Mouse (Mus musculus) v-Abl transformed pro-B cells (cell line): ENCODE results near the gene Eif5b.

Experiments
- in situ Hi-C, 2 experiments: fragments of 400-800 bp; cut with MboI; formaldehyde crosslinking; loops; one replicate each; pipeline ENCODE4 v1.15.1; 2025; ENCODE audit not compliant: unreplicated experiment in 2 of 2

Eif5b gene

GRCm38 (mm10) chr1:37997867-37998266 is at the start of gene Eif5b, which contains the start of gene Txndc9:
Gene Eif5b (plus strand): TSS chr1:37998010.
Gene Txndc9 (minus strand): TSS chr1:37997893.
- in situ Hi-C loops: loop anchor here (5.0 to 25.0 kb wide), 4 partner anchors 106 to 561 kb away; partner anchors contain the start of genes Coa5 (in 1 of the 2), Mitd1 (in 1 of the 2), Mrpl30 (in 1 of the 2) and Unc50 (in 1 of the 2)

GRCm38 (mm10) chr1:37948906-37949305 is 48.9 kb upstream of the Eif5b start:
- in situ Hi-C loops: no loop called here

- in situ Hi-C loops: no loop called here
Measured at GRCm38 (mm10) chr1:37954786-37955185, 43.0 kb upstream of the Eif5b start.

GRCm38 (mm10) chr1:37955251-37955650 is 42.6 kb upstream of the Eif5b start:
- in situ Hi-C loops: no loop called here

- in situ Hi-C loops: no loop called here
Measured at GRCm38 (mm10) chr1:37956690-37957431, 40.9 kb upstream of the Eif5b start.

GRCm38 (mm10) chr1:37957659-37958058 is 40.2 kb upstream of the Eif5b start, which contains the start of gene Lyg1:
Gene Lyg1 (minus strand): TSS chr1:37957759.
- in situ Hi-C loops: no loop called here

- in situ Hi-C loops: no loop called here
Measured at GRCm38 (mm10) chr1:37958516-37958915, 39.3 kb upstream of the Eif5b start.

GRCm38 (mm10) chr1:37959486-37959885 is 38.3 kb upstream of the Eif5b start:
- in situ Hi-C loops: no loop called here

- in situ Hi-C loops: no loop called here
Measured at GRCm38 (mm10) chr1:37965571-37965970, 32.2 kb upstream of the Eif5b start.

GRCm38 (mm10) chr1:37968746-37969145 is 29.1 kb upstream of the Eif5b start:
- in situ Hi-C loops: no loop called here

- in situ Hi-C loops: no loop called here
Measured at GRCm38 (mm10) chr1:37971520-37971919, 26.3 kb upstream of the Eif5b start.

GRCm38 (mm10) chr1:37976666-37977065 is 21.1 kb upstream of the Eif5b start:
- in situ Hi-C loops: loop anchor here in 1 of 2 experiments (25.0 kb wide), 2 partner anchors 289 to 539 kb away; partner anchors contain the start of genes Coa5 and Unc50

GRCm38 (mm10) chr1:37977303-37977702 is 20.5 kb upstream of the Eif5b start:
- in situ Hi-C loops: loop anchor here in 1 of 2 experiments (25.0 kb wide), 2 partner anchors 290 to 540 kb away; partner anchors contain the start of genes Coa5 and Unc50

GRCm38 (mm10) chr1:37984326-37984725 is 13.5 kb upstream of the Eif5b start:
- in situ Hi-C loops: loop anchor here (10.0 to 25.0 kb wide), 3 partner anchors 297 to 547 kb away; partner anchors contain the start of genes Coa5 (in 1 of the 2) and Unc50 (in 1 of the 2)

- in situ Hi-C loops: loop anchor here (5.0 to 25.0 kb wide), 4 partner anchors 89 to 549 kb away; partner anchors contain the start of genes Coa5 (in 1 of the 2) and Unc50 (in 1 of the 2)
Measured at GRCm38 (mm10) chr1:37985764-37986323, 12.0 kb upstream of the Eif5b start.

GRCm38 (mm10) chr1:37987856-37988255 is 10.0 kb upstream of the Eif5b start:
- in situ Hi-C loops: loop anchor here (5.0 to 25.0 kb wide), 4 partner anchors 91 to 551 kb away; partner anchors contain the start of genes Coa5 (in 1 of the 2) and Unc50 (in 1 of the 2)

- in situ Hi-C loops: loop anchor here (5.0 to 25.0 kb wide), 4 partner anchors 104 to 559 kb away; partner anchors contain the start of genes Coa5 (in 1 of the 2), Mitd1 (in 1 of the 2), Mrpl30 (in 1 of the 2) and Unc50 (in 1 of the 2)
Measured at GRCm38 (mm10) chr1:37996226-37996625, 1.6 kb upstream of the Eif5b start.

GRCm38 (mm10) chr1:37996877-37997484 is 829 bp upstream of the Eif5b start:
- in situ Hi-C loops: loop anchor here (5.0 to 25.0 kb wide), 4 partner anchors 105 to 560 kb away; partner anchors contain the start of genes Coa5 (in 1 of the 2), Mitd1 (in 1 of the 2), Mrpl30 (in 1 of the 2) and Unc50 (in 1 of the 2)

GRCm38 (mm10) chr1:37998371-37999199 is 775 bp downstream of the Eif5b start:
- in situ Hi-C loops: loop anchor here (5.0 to 25.0 kb wide), 4 partner anchors 106 to 561 kb away; partner anchors contain the start of genes Coa5 (in 1 of the 2), Mitd1 (in 1 of the 2), Mrpl30 (in 1 of the 2) and Unc50 (in 1 of the 2)
